Mouse (Mus musculus) 3134 (cell line): ENCODE measurements at regions not wholly inside any gene's neighbourhood (a gene's known extent, or its start where the extent isn't known, plus 50 kb on each side); places are given as distances from the start of the nearest gene placed in this dataset.
A peak's percentile ranks its signal among the peaks of the same experiment; 100 is the strongest.
"Not testable (repeated sequence)": the region's sequence is repeated elsewhere in the genome, so short reads cannot be mapped to it uniquely, and the experiment has no call there.

Source experiments
- DNase-seq: peaks from one replicate; pipeline ENCODE4 v3.0.0-alpha.2; 2011; ENCODE audit warnings: low spot score; ENCODE audit not compliant: insufficient read length; ENCODE audit errors: extremely low read depth

DNA sequence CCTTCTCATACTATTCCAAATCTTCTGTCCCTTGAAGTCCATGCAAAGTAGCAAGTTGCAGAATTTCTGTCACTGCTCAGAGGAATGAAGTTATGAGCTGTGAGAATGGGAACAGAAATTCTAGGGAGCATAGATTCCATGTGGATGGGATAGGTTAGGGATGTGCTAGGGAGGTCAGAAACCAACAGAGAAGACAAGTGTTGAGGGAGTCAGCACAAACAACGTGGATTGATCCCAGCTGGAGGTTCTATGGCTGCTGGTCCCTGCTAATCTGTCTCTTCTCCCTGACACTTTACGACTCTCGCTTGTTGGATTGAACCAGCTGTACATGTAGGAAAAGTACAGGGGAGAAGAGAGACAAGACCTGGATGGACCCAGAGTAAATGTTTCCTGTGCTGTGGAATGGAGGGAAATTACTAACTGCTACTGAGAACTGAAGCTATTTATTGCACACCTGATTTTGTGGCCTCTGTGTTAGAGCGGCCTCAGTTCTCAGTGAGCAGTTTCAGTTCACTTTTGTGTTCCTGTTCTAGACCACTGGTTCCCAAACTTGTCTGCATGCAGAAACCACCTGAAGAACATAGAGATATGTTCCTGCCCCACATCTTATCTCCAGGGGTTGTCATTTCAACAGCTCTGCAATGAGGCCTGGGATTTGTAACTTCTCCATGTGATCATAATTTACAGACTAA is 151.0 kb downstream of the Ube2e3 start:
- DNase-seq: no peak

- DNase-seq: no peak
Measured at GRCm38 (mm10) chr2:79022954-79023353, 155.0 kb downstream of the Ube2e3 start.

- DNase-seq: no peak
Measured at GRCm38 (mm10) chr2:79025678-79026077, 157.8 kb downstream of the Ube2e3 start.

- peak; percentile 19 for DNase-seq
Measured at GRCm38 (mm10) chr2:79030990-79031389, 163.1 kb downstream of the Ube2e3 start.

- no peak for DNase-seq
Measured at GRCm38 (mm10) chr2:79036296-79036695, 168.4 kb downstream of the Ube2e3 start.

GRCm38 (mm10) chr2:79038624-79039023 is 170.7 kb downstream of the Ube2e3 start:
- DNase-seq: peak; percentile 68

- DNase-seq: not testable (repeated sequence)
Measured at GRCm38 (mm10) chr2:79044804-79045203, 176.9 kb downstream of the Ube2e3 start.

- no peak for DNase-seq
Measured at GRCm38 (mm10) chr2:79045508-79045907, 177.6 kb downstream of the Ube2e3 start.

- no peak for DNase-seq
Measured at GRCm38 (mm10) chr2:79048020-79048419, 180.1 kb downstream of the Ube2e3 start.

- DNase-seq: no peak
Measured at GRCm38 (mm10) chr2:79048777-79049537, 181.0 kb downstream of the Ube2e3 start.

DNA sequence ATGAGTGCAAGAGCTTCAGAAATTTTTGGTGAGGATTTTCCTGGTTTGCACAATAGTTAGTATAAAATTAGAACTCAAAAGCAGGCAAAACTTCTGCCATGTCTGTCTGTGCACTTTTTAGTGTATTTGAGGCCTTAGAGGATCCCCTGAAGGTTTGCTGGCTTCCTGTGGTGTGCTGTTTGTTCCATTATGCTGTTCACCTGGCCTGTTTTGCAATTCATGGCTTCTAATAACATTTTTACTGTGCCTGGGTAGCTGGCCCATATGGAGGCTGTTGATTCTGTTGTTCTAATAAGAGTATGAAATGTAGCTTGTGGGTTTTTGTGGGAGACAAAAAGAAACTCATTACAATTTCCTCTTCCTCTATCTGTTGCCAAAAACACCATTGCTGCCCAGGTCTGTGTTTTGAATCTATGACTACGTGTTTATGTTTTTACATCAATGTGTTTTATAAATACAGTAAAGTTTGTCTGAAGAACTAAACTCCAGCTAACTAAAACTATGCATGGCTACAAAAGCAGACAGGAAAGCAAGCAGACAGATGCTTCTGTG is 182.6 kb downstream of the Ube2e3 start:
- no peak for DNase-seq

DNA sequence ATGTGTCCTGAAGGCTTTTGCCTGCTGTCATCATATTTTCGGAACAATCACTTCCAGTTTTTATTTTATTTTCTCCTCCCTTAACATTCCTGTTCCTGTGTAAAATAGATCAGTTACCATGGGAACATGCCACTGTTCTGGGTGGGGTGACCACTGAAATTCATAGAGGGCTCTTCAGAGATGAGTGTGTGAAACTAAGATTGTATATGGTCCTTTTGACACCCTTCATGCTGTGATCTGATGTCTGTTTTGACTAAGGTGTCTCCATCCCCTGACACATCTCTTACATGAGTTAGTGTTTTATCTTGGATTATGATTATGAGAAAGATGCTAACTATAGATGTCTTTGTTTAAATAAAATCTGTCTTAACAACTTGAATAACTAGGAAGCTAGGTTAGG is 184.3 kb downstream of the Ube2e3 start:
- no peak for DNase-seq

- no peak for DNase-seq
Measured at GRCm38 (mm10) chr2:79056138-79056537, 188.2 kb downstream of the Ube2e3 start.

- DNase-seq: no peak
Measured at GRCm38 (mm10) chr2:79059115-79059943, 191.4 kb downstream of the Ube2e3 start.

GRCm38 (mm10) chr2:79059944-79060238 is 192.0 kb downstream of the Ube2e3 start:
- DNase-seq: no peak

DNA sequence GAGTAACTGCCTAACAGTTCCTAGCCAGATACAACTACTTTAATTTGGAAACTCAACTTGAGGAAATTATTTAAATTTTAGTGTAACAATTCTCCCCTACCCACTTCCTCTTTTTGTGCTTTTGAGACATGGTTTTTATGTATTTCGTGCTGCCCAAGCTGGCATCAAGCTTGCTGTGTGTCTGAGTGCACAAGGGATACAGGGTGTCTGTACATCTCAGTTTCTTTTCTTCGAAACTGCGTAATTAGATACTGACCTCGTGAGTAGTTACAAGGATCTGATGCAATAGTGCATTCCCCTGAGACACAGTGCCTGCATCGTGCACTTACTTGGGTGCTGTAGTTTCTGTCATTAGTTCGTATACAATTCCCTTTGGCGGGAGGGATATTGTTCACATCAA is 192.4 kb downstream of the Ube2e3 start:
- no peak for DNase-seq

DNA sequence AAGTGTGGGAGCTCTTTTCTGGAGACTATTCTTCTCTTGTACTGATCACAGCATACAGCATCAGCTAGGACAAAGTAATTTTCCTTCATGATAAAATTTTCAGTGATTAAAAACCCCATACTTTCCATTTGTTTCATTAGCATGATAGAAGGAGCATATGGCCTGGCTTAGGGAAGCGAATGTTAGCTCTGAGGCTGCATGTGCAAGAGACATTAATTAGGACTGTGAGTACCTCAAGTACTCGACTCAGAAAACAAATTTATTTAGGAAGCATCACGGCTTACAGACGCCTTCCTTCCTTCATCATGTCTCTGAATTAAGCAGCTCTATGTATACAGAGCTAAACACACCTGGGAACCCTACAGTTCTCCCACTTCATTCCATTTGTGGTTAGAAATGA is 193.6 kb upstream of the Itga4 start:
- no peak for DNase-seq

- no peak for DNase-seq
Measured at GRCm38 (mm10) chr2:79062196-79062636, 193.0 kb upstream of the Itga4 start.

DNA sequence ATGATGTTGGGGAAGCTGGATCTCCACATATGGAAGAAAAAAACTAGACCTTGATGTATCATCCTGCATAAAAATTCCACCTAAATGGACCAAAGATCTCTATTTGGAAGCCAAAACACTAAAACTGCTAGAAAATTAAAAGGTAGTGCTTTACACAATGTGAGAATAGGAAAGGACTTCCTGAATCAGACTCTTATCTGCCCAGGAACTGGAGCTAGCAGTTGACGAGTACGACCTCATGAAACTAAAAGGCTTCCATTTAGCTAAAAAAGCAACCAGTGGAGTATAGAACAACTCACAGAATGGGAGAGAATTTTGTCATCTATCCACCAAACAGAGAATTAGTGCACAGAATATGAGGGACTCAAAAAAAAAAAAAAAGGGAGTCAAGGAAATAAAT is 191.6 kb upstream of the Itga4 start:
- no peak for DNase-seq

DNA sequence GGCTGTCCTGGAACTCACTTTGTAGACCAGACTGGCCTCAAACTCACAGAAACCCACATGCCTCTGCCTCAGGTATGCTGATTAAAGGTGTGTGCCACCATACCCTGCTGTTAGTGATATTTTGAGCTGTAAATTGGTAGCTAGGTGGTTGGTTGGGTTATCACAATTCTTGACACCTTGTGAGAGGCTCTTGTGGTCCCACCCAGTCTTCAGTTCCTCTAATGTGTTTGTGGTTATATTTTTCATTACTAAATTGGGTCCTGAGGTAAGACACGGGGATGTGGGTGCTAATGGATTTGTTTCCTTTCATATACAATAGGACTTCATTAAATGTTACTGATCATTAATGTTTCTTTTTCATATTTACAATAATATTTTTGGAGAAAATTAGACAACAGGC is 189.9 kb upstream of the Itga4 start:
- DNase-seq: no peak

DNA sequence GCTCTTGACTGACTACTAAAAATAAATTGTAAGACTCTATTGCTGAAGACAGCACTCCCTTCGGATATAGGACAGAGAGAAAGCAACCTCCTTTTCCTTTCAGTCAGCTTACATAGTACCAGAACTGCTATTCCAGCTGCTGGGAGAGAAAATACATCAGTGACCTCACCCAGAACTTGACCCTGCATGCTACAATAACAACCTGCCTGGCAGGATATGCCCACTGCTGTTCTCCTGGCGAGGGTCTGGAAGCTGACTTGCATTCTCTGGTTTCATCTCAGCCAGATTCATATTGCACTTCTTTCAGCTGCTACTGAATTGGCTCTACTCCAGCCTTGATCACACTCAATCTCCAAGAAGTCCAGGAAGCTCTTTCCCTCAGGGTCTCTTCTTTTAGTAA is 179.1 kb upstream of the Itga4 start:
- no peak for DNase-seq
